Mouse (Mus musculus) small intestine, adult 10 weeks (tissue): ENCODE measurements around the gene Olfr288. TPM values are rescaled to one million over a fixed set of nuclear protein-coding genes. Genes with fewer than 3 reads are reported as not detected.

Experiments
- polyA plus RNA-seq: library from polyadenylated mRNA; stranded (reverse); fragments of 350-450 nt; fragmentation: Illumina TruSeq; extraction: RNeasy Lipid Tissue Mini Kit (QIAGEN cat#74804); gene quantifications from one replicate; pipeline ENCODE4 v1.2.3, GENCODE M21; 2014; ENCODE audit warnings: low replicate concordance

The Olfr288 gene
- polyA plus RNA-seq: not detected

DNA sequence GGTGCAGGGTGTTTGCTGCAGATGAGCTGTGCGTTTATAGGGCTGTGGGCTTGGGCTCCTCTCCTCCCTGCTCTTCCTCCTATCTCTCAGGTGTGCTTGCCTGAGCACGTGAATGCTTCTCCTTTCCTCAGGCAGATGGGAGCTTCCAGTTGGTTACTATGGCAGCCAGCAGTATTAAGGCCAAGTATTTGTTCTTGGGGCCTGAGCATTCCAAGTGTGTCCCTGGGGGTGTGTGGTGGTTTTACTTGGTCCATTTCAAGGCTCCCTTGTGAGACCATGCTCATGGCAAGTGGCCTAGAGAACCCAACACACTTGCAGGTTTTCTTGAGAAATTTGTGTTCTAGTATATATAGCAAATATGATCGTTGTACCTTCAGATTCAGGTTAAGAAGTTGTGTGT, at the start of gene Olfr288:
Gene Olfr288 (minus strand): TSS at position 101 of the 400 bp plus-strand sequence.

DNA sequence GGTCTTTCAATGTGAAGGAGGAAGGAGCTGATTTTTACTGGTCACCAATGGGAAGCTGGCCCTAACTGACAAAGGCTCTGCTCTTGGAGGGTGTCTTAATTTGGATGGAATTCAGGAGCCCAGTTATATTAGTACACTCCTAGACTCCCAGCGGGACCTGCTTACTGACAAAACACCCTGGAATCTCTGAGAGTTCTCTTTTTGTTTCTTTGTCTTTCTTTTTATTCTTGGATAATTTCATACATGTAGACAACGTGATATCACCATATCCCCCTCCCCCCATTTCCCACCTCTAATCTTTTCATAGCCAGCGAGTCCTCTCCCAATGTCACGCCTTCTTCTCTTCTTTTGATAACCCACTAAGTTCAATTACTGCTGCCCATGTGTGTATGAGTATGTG, 39.0 kb upstream of the Olfr288 start, which contains the start of gene Olfr286:
Gene Olfr286 (minus strand): TSS at position 101 of the 400 bp plus-strand sequence.

DNA sequence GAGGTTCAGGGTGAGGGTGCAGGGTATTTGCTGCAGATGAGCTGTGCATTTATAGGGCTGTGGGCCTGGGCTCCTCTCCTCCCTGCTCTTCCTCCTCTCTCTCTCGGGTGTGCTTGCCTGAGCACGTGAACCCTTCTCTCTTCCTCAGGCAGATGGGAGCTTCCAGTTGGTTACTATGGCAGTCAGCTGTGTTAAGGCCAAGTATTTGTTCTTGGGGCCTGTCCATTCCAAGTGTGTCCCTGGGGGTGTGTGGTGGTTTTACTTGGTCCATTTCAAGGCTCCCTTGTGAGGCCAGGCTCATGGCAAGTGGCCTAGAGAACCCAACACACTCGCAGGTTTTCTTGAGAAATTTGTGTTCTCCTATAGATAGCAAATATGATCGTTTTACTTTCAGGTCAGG, 25.5 kb upstream of the Olfr288 start, which contains the start of the genes Gm44579 and Olfr287:
Gene Gm44579 (minus strand): TSS at position 101 of the 400 bp plus-strand sequence.
Gene Olfr287 (minus strand): TSS at position 180 of the 400 bp plus-strand sequence.

DNA sequence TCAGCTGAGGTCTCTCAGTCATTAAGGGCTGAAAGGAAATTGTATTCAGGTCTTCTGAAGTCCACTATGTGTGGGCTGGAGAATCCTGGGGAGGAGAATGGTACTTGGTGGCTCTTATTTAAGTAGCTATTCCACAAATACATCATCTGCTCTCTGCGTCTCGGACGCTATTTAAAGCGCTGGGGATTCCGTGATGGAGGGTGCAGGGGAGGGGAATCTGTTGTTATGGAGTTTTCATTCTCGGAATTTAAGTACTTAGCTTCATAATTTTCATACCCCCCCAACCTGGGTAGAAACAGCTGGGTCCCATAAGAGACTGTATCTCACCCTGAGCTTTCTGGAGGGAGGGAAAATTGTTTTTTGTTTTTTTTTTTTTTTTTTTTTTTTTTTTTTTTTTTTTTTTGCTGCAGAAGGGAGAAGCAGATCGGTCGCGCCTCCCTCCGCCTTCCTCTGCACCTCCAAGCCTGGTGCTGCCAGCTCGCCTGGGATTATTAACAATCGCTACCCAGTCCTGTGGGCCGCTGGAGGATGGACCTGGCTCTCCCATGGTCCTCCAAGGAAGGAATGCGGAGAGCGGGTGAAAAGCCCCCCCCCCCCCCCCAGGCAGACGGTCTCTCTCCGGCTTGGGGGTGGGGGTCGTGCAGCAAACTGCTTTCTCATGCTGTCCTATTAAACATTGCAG, 28.2 kb downstream of the Olfr288 start, which contains the start of gene Ccdc184:
Gene Ccdc184 (plus strand): TSS at position 196 of the 682 bp plus-strand sequence.

DNA sequence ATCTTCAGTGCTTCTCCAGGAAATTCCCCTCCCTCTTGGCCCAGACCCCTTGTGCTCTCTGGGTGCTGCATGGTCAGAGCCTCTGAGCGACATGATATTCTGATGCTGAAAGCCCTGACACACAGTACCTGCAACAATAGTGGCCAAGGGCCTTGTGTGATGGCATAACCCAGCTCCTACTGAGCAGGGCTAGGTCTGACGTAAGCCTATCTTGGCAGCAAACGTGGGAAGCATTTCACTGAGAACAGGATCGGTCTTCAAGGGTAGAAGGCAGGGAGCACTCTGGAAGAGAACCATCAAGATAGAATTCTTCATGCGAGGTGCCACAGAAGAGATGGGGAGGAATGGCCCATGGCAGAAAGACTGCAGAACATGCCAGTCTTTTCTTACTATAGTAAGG, 29.8 kb downstream of the Olfr288 start, which contains the start of gene Asb8:
Gene Asb8 (minus strand): TSS at position 101 of the 400 bp plus-strand sequence.

Other genes starting within 250 kb of the Olfr288 start
- 1.7 TPM for gene Tmem106c, start 231.3 kb downstream of the Olfr288 start, polyA plus RNA-seq
- gene Col2a1, start 190.8 kb downstream of the Olfr288 start, polyA plus RNA-seq: not detected
- gene Pfkm, start 103.0 kb downstream of the Olfr288 start, polyA plus RNA-seq: 1.2 TPM
- gene Senp1, start 101.8 kb downstream of the Olfr288 start, polyA plus RNA-seq: 24.5 TPM
- gene Asb8, start 29.9 kb downstream of the Olfr288 start, polyA plus RNA-seq: 21.4 TPM
- not detected for gene Ccdc184, start 28.4 kb downstream of the Olfr288 start, polyA plus RNA-seq
- gene Gm44579, start 25.4 kb upstream of the Olfr288 start, polyA plus RNA-seq: not detected
- gene Olfr287, start 25.5 kb upstream of the Olfr288 start, polyA plus RNA-seq: not detected
- not detected for gene Olfr286, start 38.9 kb upstream of the Olfr288 start, polyA plus RNA-seq
- not detected for gene H1fnt, start 61.8 kb upstream of the Olfr288 start, polyA plus RNA-seq
- 0.63 TPM for gene Zfp641, start 100.6 kb upstream of the Olfr288 start, polyA plus RNA-seq
- not detected for gene Olfr285, start 121.8 kb upstream of the Olfr288 start, polyA plus RNA-seq
- gene Olfr284, start 145.4 kb upstream of the Olfr288 start, polyA plus RNA-seq: not detected
- gene Olfr283, start 185.4 kb upstream of the Olfr288 start, polyA plus RNA-seq: not detected
- not detected for gene Olfr282, start 235.7 kb upstream of the Olfr288 start, polyA plus RNA-seq